Mouse (Mus musculus) kidney, adult 2 months (tissue): ENCODE measurements around the gene Rgl3.

Experiments
- CTCF ChIP-seq: fragments of 200-500 bp; conservative IDR thresholded peaks from 2 replicates; pipeline ENCODE4 v1.5.1; 2011; ENCODE audit warnings: low read depth, mild to moderate bottlenecking, control low read depth, low read length, moderate library complexity, mixed read lengths; ENCODE audit not compliant: insufficient read depth, insufficient read length
- POLR2A ChIP-seq: fragments of 200-500 bp; IDR thresholded peaks from one replicate; pipeline ENCODE4 v1.6.1; 2011; ENCODE audit warnings: low read depth, low read length, control low read depth

GRCm38 (mm10) chr9:21938234-21938855 is 50.9 kb downstream of the Rgl3 start:
- TF ChIP-seq POLR2A (no peak), CTCF (no peak)
